Mouse (Mus musculus) bone marrow macrophage, adult 2 months (primary cell): Measurements from ENCODE around the gene Unc93b1. TPM values are rescaled to one million over a fixed set of nuclear protein-coding genes. Genes with fewer than 3 reads are reported as not detected.

Experiments
- H3K27ac ChIP-seq: 2 replicates; pipeline ENCODE4 v1.5.1; 2012; ENCODE audit warnings: low read depth, low read length; ENCODE audit not compliant: insufficient read depth
- H3K4me1 ChIP-seq: 2 replicates; pipeline ENCODE4 v1.6.1; 2012; ENCODE audit warnings: low read length; ENCODE audit not compliant: control insufficient read depth, insufficient read depth
- H3K4me3 ChIP-seq: 2 replicates; pipeline ENCODE4 v1.5.1; 2012; ENCODE audit warnings: mild to moderate bottlenecking, low read length, moderate library complexity; ENCODE audit not compliant: insufficient read depth
- CTCF ChIP-seq: IDR thresholded peaks from 2 replicates; pipeline ENCODE4 v1.5.1; 2012; ENCODE audit warnings: low read depth, mild to moderate bottlenecking, low read length, moderate library complexity
- POLR2A ChIP-seq: IDR thresholded peaks from 2 replicates; pipeline ENCODE4 v1.6.1; 2012; ENCODE audit warnings: mild to moderate bottlenecking, low read depth, low read length, borderline replicate concordance
- polyA plus RNA-seq: library from polyadenylated mRNA; stranded (reverse); fragments of >200 nt; gene quantifications from 2 replicates; pipeline ENCODE4 v1.2.4, GENCODE M21; 2012; ENCODE audit not compliant: missing spikeins, insufficient read depth, insufficient read length

The Unc93b1 gene
- polyA plus RNA-seq, 1 experiment = 1,428 TPM

DNA sequence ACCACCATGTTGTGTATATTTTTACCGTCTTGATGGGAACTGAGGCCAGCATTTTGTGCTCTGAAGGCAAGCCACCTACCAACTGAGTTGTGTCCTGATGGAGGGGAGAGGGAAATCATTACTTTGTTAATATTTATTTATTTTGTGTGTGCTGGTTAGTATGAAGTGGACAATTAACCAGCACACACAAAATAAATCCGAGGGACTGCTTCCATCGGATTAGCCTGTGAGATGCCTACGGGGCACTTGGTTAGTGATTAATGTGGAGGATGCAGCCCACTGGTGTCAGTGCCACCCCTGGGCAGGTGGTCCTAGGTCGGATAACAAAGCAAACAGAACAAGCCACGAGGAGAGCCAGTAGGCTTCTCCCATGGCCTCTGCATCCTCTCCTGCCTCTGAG lies 59.9 kb downstream of the Unc93b1 start:
- Histone ChIP-seq H3K4me3 (no peak overlapping the region), H3K27ac (no peak overlapping the region), H3K4me1 (peaks cover 17% of the 10 kb centered on the region)
- TF ChIP-seq POLR2A = no peak
- TF ChIP-seq CTCF = no peak

DNA sequence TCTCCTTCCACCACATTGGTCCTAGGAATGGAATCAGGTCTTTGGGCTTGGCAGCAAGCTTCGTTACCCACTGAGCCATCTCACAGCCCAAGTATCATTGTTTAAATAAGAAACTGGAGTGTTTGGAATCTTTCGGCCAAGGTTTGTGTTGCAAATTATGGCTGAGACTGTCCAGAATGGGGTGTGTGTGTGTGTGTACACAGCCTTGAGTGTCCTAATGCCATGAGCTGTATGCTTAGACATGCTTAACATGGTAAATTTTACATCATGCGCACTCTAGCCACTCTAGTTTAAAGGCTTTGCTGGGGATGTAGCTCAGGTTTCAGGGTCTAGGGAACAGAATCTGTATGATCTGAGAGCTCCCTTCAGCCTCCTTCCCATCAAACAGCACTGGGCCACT lies 60.5 kb downstream of the Unc93b1 start:
- no peak for TF ChIP-seq POLR2A
- TF ChIP-seq CTCF = no peak
- no peak overlapping the region for H3K27ac ChIP-seq
- H3K4me1 ChIP-seq = peaks cover 17% of the 10 kb centered on the region
- H3K4me3 ChIP-seq = no peak overlapping the region

DNA sequence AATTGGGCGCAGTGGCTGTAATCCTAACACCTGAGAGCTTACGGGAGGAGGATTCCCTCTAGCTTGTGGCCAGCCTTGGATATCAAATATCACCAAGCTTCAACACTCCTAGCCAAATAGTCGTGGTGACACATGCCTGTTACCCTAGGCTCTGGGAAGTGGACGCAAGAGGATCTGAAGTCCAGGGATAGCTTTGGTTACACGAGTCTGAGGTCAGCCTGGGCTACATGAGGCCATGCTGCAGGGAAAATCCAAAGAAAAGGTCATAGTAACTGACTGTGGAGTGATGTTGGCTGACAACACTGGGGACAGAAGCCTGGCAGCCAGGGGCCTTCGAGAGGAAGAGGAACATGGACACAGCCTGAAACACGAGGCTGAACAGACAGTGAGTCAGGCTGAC lies 61.1 kb downstream of the Unc93b1 start:
- Histone ChIP-seq H3K4me3 (no peak overlapping the region), H3K27ac (no peak overlapping the region), H3K4me1 (peaks cover 19% of the 10 kb centered on the region)
- TF ChIP-seq POLR2A (no peak), CTCF (no peak)

DNA sequence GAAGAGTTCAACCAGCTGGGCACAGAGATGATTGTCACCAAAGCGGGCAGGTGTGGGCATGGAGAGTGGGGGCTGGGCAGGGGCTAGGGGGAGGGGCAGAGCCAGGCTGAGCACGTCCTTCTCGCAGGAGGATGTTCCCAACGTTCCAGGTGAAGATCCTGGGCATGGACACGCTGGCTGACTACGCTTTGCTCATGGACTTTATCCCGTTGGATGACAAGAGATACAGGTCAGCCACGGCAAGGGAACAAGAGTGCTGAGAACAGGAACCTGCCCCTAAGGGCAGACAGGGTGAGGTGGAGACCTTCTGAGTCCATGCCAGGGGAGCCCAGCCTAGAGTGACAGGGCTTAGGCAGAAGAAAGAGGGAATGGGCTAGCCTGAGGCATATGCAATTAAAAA lies 61.8 kb downstream of the Unc93b1 start:
- no peak overlapping the region for H3K27ac ChIP-seq
- peaks cover 23% of the 10 kb centered on the region for H3K4me1 ChIP-seq
- H3K4me3 ChIP-seq = no peak overlapping the region
- no peak for TF ChIP-seq POLR2A
- TF ChIP-seq CTCF = no peak

- Histone ChIP-seq H3K4me3 (no peak overlapping the region), H3K4me1 (peaks cover 23% of the 10 kb centered on the region)
These were observed 62.2 kb downstream of the Unc93b1 start for GRCm38 (mm10) chr19:3997231-3997630.

GRCm38 (mm10) chr19:3998335-3998734 lies 63.3 kb downstream of the Unc93b1 start:
- peaks cover 23% of the 10 kb centered on the region for H3K4me1 ChIP-seq
- no peak overlapping the region for H3K4me3 ChIP-seq
- no peak for TF ChIP-seq POLR2A
- no peak for TF ChIP-seq CTCF

More at GRCm38 (mm10) chr19:3997231-3997630, 62.2 kb downstream of the Unc93b1 start:
- no peak overlapping the region for H3K27ac ChIP-seq
- TF ChIP-seq CTCF = no peak
- TF ChIP-seq POLR2A = no peak

More at GRCm38 (mm10) chr19:3998335-3998734, 63.3 kb downstream of the Unc93b1 start:
- no peak overlapping the region for H3K27ac ChIP-seq

Other genes with a start within 250 kb of the Unc93b1 start
- gene Lrp5, start 248.6 kb upstream of the Unc93b1 start, polyA plus RNA-seq = 17.0 and 24.2 TPM in 2 replicates
- 5.6 and 7.2 TPM in 2 replicates for gene 1810055G02Rik, start 226.9 kb upstream of the Unc93b1 start, polyA plus RNA-seq
- 34.6 and 35.1 TPM in 2 replicates for gene Kmt5b, start 167.8 kb upstream of the Unc93b1 start, polyA plus RNA-seq
- gene Chka, start 83.4 kb upstream of the Unc93b1 start, polyA plus RNA-seq = 22.0 and 22.5 TPM in 2 replicates
- 488 and 518 TPM in 2 replicates for gene Tcirg1, start 28.1 kb upstream of the Unc93b1 start, polyA plus RNA-seq
- gene Ndufs8, start 22.4 kb upstream of the Unc93b1 start, polyA plus RNA-seq = 80.5 and 85.1 TPM in 2 replicates
- gene Aldh3b1, start 5.4 kb upstream of the Unc93b1 start, polyA plus RNA-seq = 83.9 and 85.6 TPM in 2 replicates
- not detected in 2 replicates for gene Aldh3b3, start 23.5 kb downstream of the Unc93b1 start, polyA plus RNA-seq
- gene Aldh3b2, start 37.1 kb downstream of the Unc93b1 start, polyA plus RNA-seq = not detected in 2 replicates
- 1.1 TPM in 1 of 2 replicates, not detected in the other for gene Acy3, start 51.4 kb downstream of the Unc93b1 start, polyA plus RNA-seq
- gene Tbx10, start 57.6 kb downstream of the Unc93b1 start, polyA plus RNA-seq = not detected in 2 replicates
- gene Nudt8, start 65.4 kb downstream of the Unc93b1 start, polyA plus RNA-seq = 7.0 and 9.9 TPM in 2 replicates
- 0.80 and 1.3 TPM in 2 replicates for gene Gm49405, start 65.4 kb downstream of the Unc93b1 start, polyA plus RNA-seq
- 1.4 and 3.4 TPM in 2 replicates for gene Doc2g, start 68.1 kb downstream of the Unc93b1 start, polyA plus RNA-seq
- gene Ndufv1, start 77.6 kb downstream of the Unc93b1 start, polyA plus RNA-seq = 62.3 TPM in 2 replicates
- 103 and 118 TPM in 2 replicates for gene Gstp1, start 102.8 kb downstream of the Unc93b1 start, polyA plus RNA-seq
- gene Gstp2, start 110.8 kb downstream of the Unc93b1 start, polyA plus RNA-seq = 2.6 TPM in 1 of 2 replicates, not detected in the other
- gene Gstp3, start 124.4 kb downstream of the Unc93b1 start, polyA plus RNA-seq = not detected in 2 replicates
- gene Cabp2, start 146.4 kb downstream of the Unc93b1 start, polyA plus RNA-seq = not detected in 2 replicates
- gene Cdk2ap2, start 162.0 kb downstream of the Unc93b1 start, polyA plus RNA-seq = 98.0 and 98.3 TPM in 2 replicates
- gene Pitpnm1, start 164.8 kb downstream of the Unc93b1 start, polyA plus RNA-seq = 72.3 and 86.7 TPM in 2 replicates
- gene Aip, start 190.7 kb downstream of the Unc93b1 start, polyA plus RNA-seq = 75.1 and 75.6 TPM in 2 replicates
- not detected in 2 replicates for gene Gpr152, start 204.6 kb downstream of the Unc93b1 start, polyA plus RNA-seq
- gene Cabp4, start 208.8 kb downstream of the Unc93b1 start, polyA plus RNA-seq = not detected in 2 replicates
- gene Coro1b, start 213.4 kb downstream of the Unc93b1 start, polyA plus RNA-seq = 276 and 314 TPM in 2 replicates
- 0.87 and 2.3 TPM in 2 replicates for gene Ptprcap, start 218.4 kb downstream of the Unc93b1 start, polyA plus RNA-seq
- 32.3 and 39.5 TPM in 2 replicates for gene Rps6kb2, start 228.2 kb downstream of the Unc93b1 start, polyA plus RNA-seq
- gene Carns1, start 240.3 kb downstream of the Unc93b1 start, polyA plus RNA-seq = 0.68 and 1.1 TPM in 2 replicates